Mouse (Mus musculus) MEL (cell line): Measurements from ENCODE around the gene Agfg2. TPM values are rescaled to one million over a fixed set of nuclear protein-coding genes. Genes with fewer than 3 reads are reported as not detected.
A peak's percentile ranks its signal among the peaks of the same experiment; 100 is the strongest.

Source experiments
- DNase-seq: peaks from one replicate; pipeline ENCODE4 v3.0.0; 2011; ENCODE audit warnings: low read depth, low spot score
- H3K27ac ChIP-seq: 2 replicates; pipeline ENCODE4 v1.5.1; 2012; ENCODE audit warnings: low read depth, mild to moderate bottlenecking, control low read depth, low read length, moderate library complexity; ENCODE audit not compliant: control insufficient read depth
- H3K27me3 ChIP-seq, 2 experiments: fragments of 150-350 bp in 1 of 2; sonication (generic) in 1 of 2; 2 replicates each; pipeline ENCODE4 v1.6.1; 2012; ENCODE audit warnings: low read length in 2 of 2, mild to moderate bottlenecking in 2 of 2, improper control_type of control experiment in 1 of 2, moderate library complexity in 1 of 2; ENCODE audit not compliant: insufficient read depth in 2 of 2, control insufficient read depth in 1 of 2
- H3K36me3 ChIP-seq, 2 experiments: 2 replicates each; pipeline ENCODE4 v1.6.1; 2012 to 2014; ENCODE audit warnings: low read length in 2 of 2, improper control_type of control experiment in 1 of 2, inconsistent platforms in 1 of 2, mild to moderate bottlenecking in 1 of 2; ENCODE audit not compliant: insufficient read depth in 2 of 2, control insufficient read depth in 1 of 2
- H3K4me1 ChIP-seq, 2 experiments: fragments of 150-350 bp in 1 of 2; sonication (generic) in 1 of 2; 2 replicates each; pipeline ENCODE4 v1.6.1; 2012; ENCODE audit warnings: low read length in 2 of 2, improper control_type of control experiment in 1 of 2, mild to moderate bottlenecking in 1 of 2; ENCODE audit not compliant: insufficient read depth in 2 of 2, control insufficient read depth in 1 of 2
- H3K4me3 ChIP-seq, 2 experiments: fragments of 150-350 bp in 1 of 2; sonication (generic) in 1 of 2; 2 replicates each; pipeline ENCODE4 v1.5.1; 2012; ENCODE audit warnings: low read depth in 2 of 2, low read length in 2 of 2, mild to moderate bottlenecking in 2 of 2, moderate library complexity in 2 of 2, control low read depth in 1 of 2, improper control_type of control experiment in 1 of 2; ENCODE audit not compliant: control insufficient read depth in 1 of 2, insufficient read depth in 1 of 2
- H3K79me2 ChIP-seq: 2 replicates; pipeline ENCODE4 v1.6.1; 2012; ENCODE audit warnings: mild to moderate bottlenecking, low read length, moderate library complexity; ENCODE audit not compliant: control insufficient read depth, poor library complexity, insufficient read depth
- H3K9ac ChIP-seq: 2 replicates; pipeline ENCODE4 v1.6.1; 2012; ENCODE audit warnings: low read depth, mild to moderate bottlenecking, control low read depth, low read length, moderate library complexity; ENCODE audit not compliant: control insufficient read depth, poor library complexity, severe bottlenecking
- H3K9me3 ChIP-seq: fragments of 150-350 bp; sonication (generic); replicated peaks from 2 replicates; pipeline ENCODE4 v1.6.1; 2012; ENCODE audit warnings: mild to moderate bottlenecking, low read length, improper control_type of control experiment, moderate library complexity; ENCODE audit not compliant: insufficient read depth
- CHD1 ChIP-seq: IDR thresholded peaks from 2 replicates; pipeline ENCODE4 v1.6.1; 2012; ENCODE audit warnings: low read depth, mild to moderate bottlenecking, inconsistent platforms, low read length, improper control_type of control experiment
- E2F4 ChIP-seq: IDR thresholded peaks from 2 replicates; pipeline ENCODE4 v1.6.1; 2011; ENCODE audit warnings: low read depth, low read length, improper control_type of control experiment, borderline replicate concordance
- ELF1 ChIP-seq: IDR thresholded peaks from 2 replicates; pipeline ENCODE4 v1.6.1; 2014; ENCODE audit warnings: low read depth, mild to moderate bottlenecking, inconsistent platforms, low read length, improper control_type of control experiment, moderate library complexity
- EP300 ChIP-seq, 2 experiments: IDR thresholded peaks; 2 replicates each; pipeline ENCODE4 v1.6.1; 2011; ENCODE audit warnings: improper control_type of control experiment in 2 of 2, low read length in 2 of 2, low read depth in 1 of 2, mild to moderate bottlenecking in 1 of 2
- ETS1 ChIP-seq: IDR thresholded peaks from 2 replicates; pipeline ENCODE4 v1.6.1; 2012; ENCODE audit warnings: low read depth, mild to moderate bottlenecking, inconsistent platforms, low read length, improper control_type of control experiment, moderate library complexity
- GABPA ChIP-seq: IDR thresholded peaks from 2 replicates; pipeline ENCODE4 v1.6.1; 2012; ENCODE audit warnings: low read depth, mild to moderate bottlenecking, inconsistent platforms, low read length, improper control_type of control experiment, moderate library complexity
- GATA1 ChIP-seq: IDR thresholded peaks from 2 replicates; pipeline ENCODE4 v1.6.1; 2011; ENCODE audit warnings: low read depth, low read length, improper control_type of control experiment
- MAX ChIP-seq: IDR thresholded peaks from 2 replicates; pipeline ENCODE4 v1.6.1; 2011; ENCODE audit warnings: low read length, improper control_type of control experiment
- MEF2A ChIP-seq: IDR thresholded peaks from 2 replicates; pipeline ENCODE4 v1.6.1; 2014; ENCODE audit warnings: low read depth, mild to moderate bottlenecking, inconsistent platforms, low read length, improper control_type of control experiment; ENCODE audit not compliant: poor library complexity, insufficient replicate concordance, severe bottlenecking; ENCODE audit errors: extremely low read depth
- MXI1 ChIP-seq: IDR thresholded peaks from 2 replicates; pipeline ENCODE4 v1.6.1; 2011; ENCODE audit warnings: mild to moderate bottlenecking, low read depth, low read length, improper control_type of control experiment
- POLR2AphosphoS5 ChIP-seq: IDR thresholded peaks from 2 replicates; pipeline ENCODE4 v1.6.1; 2012; ENCODE audit warnings: low read depth, borderline replicate concordance, mild to moderate bottlenecking, inconsistent platforms, low read length, moderate library complexity, mixed read lengths
- RAD21 ChIP-seq: IDR thresholded peaks from 2 replicates; pipeline ENCODE4 v1.6.1; 2011; ENCODE audit warnings: mild to moderate bottlenecking, low read depth, low read length, improper control_type of control experiment
- RCOR1 ChIP-seq: IDR thresholded peaks from 2 replicates; pipeline ENCODE4 v1.6.1; 2012; ENCODE audit warnings: low read depth, mild to moderate bottlenecking, inconsistent platforms, low read length, improper control_type of control experiment
- SIN3A ChIP-seq: IDR thresholded peaks from 2 replicates; pipeline ENCODE4 v1.6.1; 2012; ENCODE audit warnings: low read length, improper control_type of control experiment, inconsistent platforms
- SMC3 ChIP-seq: IDR thresholded peaks from 2 replicates; pipeline ENCODE4 v1.6.1; 2011; ENCODE audit warnings: low read depth, low read length, improper control_type of control experiment
- TAL1 ChIP-seq: IDR thresholded peaks from 2 replicates; pipeline ENCODE4 v1.6.1; 2012; ENCODE audit warnings: mild to moderate bottlenecking, inconsistent platforms, low read length, moderate library complexity, mixed read lengths
- TBP ChIP-seq: IDR thresholded peaks from 2 replicates; pipeline ENCODE4 v1.8.0; 2011; ENCODE audit warnings: low read depth, low read length, improper control_type of control experiment
- ZKSCAN1 ChIP-seq: IDR thresholded peaks from 2 replicates; pipeline ENCODE4 v1.6.1; 2012; ENCODE audit warnings: low read depth, mild to moderate bottlenecking, inconsistent platforms, low read length, improper control_type of control experiment, moderate library complexity
- ZMIZ1 ChIP-seq: IDR thresholded peaks from 2 replicates; pipeline ENCODE4 v1.6.1; 2012; ENCODE audit warnings: low read depth, mild to moderate bottlenecking, inconsistent platforms, low read length, improper control_type of control experiment, moderate library complexity
- polyA plus RNA-seq, 2 experiments: library from polyadenylated mRNA; stranded (reverse) in 1 of 2; unstranded in 1 of 2; fragments of >175 nt in 1 of 2; fragments of >200 nt in 1 of 2; gene quantifications; 2 replicates each; pipeline versions ENCODE4 v1.2.1 to v1.2.4; 2012; ENCODE audit warnings: low replicate concordance in 2 of 2, low read depth in 1 of 2; ENCODE audit not compliant: insufficient read length in 2 of 2, insufficient read depth in 1 of 2, missing spikeins in 1 of 2
- total RNA-seq: library from RNA; depleted of rRNA; stranded (reverse); fragments of 300-350 nt; gene quantifications from 2 replicates; pipeline ENCODE4 v1.2.3, GENCODE M21; 2012

Agfg2 gene
- total and polyA plus RNA-seq, 3 experiments: 30.0 to 38.9 TPM; not detected in 1

GRCm38 (mm10) chr5:137628498-137629305 is 55.8 kb downstream of the Agfg2 start, which contains the start of the genes Fbxo24, Lrch4 and Gm20605 (continued):
- TF ChIP-seq ETS1: no peak
- TF ChIP-seq ZMIZ1: no peak
- TF ChIP-seq MEF2A: no peak
- TF ChIP-seq EP300 (IDR thresholded peaks at IDR 0.05; ENCODE audit: low read depth in 1 of 2, low read length in 2 of 2): peak in 1 of 2 experiments; percentile 70; a peak in 2 of 4 replicates
- peak; percentile 94 for TF ChIP-seq ELF1
- no peak for TF ChIP-seq POLR2AphosphoS5
- peak; percentile 65 for TF ChIP-seq TBP
- TF ChIP-seq E2F4: peak; percentile 55; the same call in 1 of the 2 replicates
- no peak for TF ChIP-seq CHD1
- TF ChIP-seq TAL1: no peak
- no peak for TF ChIP-seq SMC3
- TF ChIP-seq SIN3A: peak; percentile 89
- TF ChIP-seq RAD21: no peak

- Histone ChIP-seq H3K79me2 (peaks cover 28% of the 10 kb centered on the region), H3K9me3 (no peaks in the 10 kb centered on the region), H3K36me3 (peaks cover 0 to 36% of the 10 kb centered on the region in 2 experiments; a peak in 2 of 4 replicates), H3K4me3 (peak overlapping the region; percentile 57 to 90), H3K27me3 (no peaks in the 10 kb centered on the region), H3K27ac (peak overlapping the region; percentile 71), H3K4me1 (peaks cover 6 to 42% of the 10 kb centered on the region in 2 experiments), H3K9ac (peak overlapping the region; percentile 83)
- peak; percentile 28; the same call in 1 of the 2 replicates for TF ChIP-seq MAX
- TF ChIP-seq GATA1: no peak
- no peak; the same call in 1 of the 2 replicates for TF ChIP-seq SMC3
- TF ChIP-seq GABPA: no peak
- TF ChIP-seq ETS1: no peak
- peak; percentile 43; the same call in 1 of the 2 replicates for TF ChIP-seq MXI1
- TF ChIP-seq RCOR1: peak; percentile 18; the same call in 1 of the 2 replicates
- no peak for TF ChIP-seq ZKSCAN1
- TF ChIP-seq, all 39 proteins: peak for 3
- DNase-seq: peak; percentile 58
These were observed 56.5 kb downstream of the Agfg2 start for GRCm38 (mm10) chr5:137627991-137628390.
